Mouse (Mus musculus): ENCODE results near the gene Ccdc73. TPM values are rescaled to one million over a fixed set of nuclear protein-coding genes. Genes with fewer than 3 reads are reported as not detected.
A peak's percentile ranks its signal among the peaks of the same experiment; 100 is the strongest.
"Not testable (repeated sequence)": the region's sequence is repeated elsewhere in the genome, so short reads cannot be mapped to it uniquely, and the experiment has no call there.

Gene Ccdc73
- 1 to 10 TPM; 3.1 to 4.4 TPM for total RNA-seq (2021)
- long read RNA-seq, experiment 1, partial matches to known transcripts = 0 of 3 reads
- long read RNA-seq, experiment 1, other reads (novel, unspliced or antisense) = 0 of 3 reads
- long read RNA-seq, experiment 2, partial matches to known transcripts = 0 of 6 reads
- long read RNA-seq, experiment 2, other reads (novel, unspliced or antisense) = 2 of 6 reads

DNA sequence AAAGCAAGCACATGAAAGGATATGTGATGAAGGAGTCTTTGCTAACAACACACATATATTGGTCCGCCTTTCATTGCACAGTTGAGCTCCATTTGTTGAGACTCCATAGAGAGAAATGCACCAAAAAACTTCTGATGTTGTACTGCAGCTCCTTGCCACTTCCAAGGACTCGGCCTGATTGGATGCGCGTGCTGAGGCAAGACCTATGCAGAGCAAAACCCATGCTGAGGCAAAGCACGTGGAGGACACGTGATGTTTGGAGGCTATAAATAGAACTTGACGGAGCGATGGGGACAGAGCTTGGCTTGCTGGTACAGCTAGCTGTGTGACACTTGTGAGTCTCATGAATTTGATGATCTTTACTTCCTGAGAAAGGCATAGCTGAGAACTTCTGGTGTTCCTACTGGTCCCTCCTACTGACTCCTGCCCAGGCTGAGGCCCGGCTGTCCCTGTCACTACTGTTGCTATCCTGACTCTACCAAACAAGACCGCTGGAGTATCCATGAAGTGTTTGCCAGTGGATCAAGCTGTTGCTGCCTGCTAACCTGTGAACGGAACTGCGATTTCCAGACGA lies at the start of gene Ccdc73:
TSS of gene Ccdc73 (plus strand) at position 524 of the 574 bp plus-strand sequence.
- DNase-seq = no peak

DNA sequence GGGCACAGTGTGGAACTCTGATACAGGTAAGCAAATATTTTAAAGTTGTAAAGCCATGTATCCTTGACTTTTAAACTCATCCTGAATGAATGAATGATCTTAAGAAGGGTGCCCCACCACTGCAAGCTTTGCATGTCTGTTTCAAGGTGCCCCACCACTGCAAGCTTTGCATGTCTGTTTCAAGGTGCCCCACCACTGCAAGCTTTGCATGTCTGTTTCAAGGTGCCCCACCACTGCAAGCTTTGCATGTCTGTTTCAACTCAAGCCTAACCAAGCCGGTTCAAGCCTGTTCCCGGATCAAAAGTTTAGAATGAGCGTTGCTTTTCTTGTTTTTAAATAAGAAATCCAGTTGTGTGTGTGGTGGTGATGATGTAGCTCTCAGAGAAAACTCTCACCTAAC lies 48.8 kb upstream of the Ccdc73 start:
- DNase-seq = not testable (repeated sequence)

DNA sequence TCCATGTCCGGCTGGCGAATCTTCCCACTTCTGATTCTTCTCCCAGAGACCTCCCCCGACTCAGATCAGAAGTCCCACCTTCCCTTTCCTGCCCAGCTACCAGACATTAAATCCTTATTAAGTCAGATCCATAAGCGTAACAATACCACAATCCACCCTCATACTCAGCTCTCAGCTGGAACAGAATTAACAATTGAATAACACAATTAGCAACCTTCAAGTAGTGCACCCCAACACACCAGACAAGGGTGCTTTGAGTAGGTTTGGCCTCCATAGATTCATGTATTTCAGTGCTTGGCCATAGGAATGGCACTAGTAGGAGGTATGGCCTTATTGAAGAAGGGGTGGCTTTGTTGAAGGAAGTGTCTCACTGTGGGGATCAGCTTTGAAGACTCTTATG lies 41.4 kb upstream of the Ccdc73 start:
- no peak for DNase-seq

DNA sequence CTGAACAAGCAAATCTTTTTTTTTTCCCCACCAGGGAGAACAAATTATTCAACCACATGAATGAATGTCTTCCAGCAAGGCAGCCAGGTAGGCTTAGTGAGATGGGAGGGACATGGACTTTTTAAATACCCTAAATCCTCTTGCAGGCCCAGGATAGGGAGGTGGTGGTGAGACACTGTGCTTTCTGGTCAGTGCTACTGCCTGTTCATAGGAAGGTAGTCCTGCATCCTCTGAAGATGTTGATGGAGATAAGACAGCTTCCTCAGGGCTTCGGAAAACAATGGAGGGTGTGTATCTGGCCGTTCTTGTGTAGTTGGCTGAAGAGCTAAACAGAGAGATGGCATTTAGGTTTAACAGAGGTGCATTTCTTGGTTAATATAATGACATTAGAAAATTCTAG lies 35.1 kb upstream of the Ccdc73 start:
- DNase-seq = peak in 1 of 2 experiments; percentile 36

DNA sequence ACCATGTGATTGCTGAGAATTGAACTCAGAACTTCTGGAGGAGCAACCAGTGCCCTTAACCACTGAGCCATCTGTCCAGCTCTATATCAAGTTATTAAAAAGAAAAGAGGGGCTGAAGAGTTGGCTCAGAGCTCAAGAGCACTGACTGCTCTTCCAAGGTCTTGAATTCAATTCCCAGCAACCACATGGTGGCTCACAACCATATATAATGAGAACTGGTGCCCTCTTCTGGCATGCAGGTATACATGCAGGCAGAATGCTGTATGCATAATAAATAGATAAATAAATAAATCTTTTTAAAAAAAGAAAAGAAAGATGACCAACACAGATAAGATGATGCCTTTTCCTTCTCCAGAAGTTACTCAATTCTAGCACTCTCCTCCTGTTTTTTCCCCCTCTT lies 26.6 kb upstream of the Ccdc73 start:
- DNase-seq = no peak

DNA sequence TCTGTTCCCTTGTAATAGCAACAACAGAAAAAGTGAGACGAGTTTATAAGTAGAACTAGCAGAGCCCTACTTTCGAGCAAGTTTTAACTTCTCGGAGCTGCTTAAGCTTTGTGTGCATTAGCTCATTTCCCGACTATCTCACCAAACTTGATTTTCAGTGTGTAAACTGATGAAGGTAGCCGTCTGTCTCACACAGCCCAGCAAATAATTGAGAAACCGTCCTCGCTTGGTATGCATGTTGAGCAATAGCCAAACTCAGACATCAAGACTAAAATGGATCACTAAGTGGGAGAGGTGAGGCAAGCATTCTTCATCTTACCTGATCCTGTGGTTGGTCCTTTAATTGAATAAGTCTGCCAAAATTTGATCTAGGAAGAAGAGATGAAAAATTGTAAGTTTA lies 25.9 kb upstream of the Ccdc73 start:
- no peak for DNase-seq

DNA sequence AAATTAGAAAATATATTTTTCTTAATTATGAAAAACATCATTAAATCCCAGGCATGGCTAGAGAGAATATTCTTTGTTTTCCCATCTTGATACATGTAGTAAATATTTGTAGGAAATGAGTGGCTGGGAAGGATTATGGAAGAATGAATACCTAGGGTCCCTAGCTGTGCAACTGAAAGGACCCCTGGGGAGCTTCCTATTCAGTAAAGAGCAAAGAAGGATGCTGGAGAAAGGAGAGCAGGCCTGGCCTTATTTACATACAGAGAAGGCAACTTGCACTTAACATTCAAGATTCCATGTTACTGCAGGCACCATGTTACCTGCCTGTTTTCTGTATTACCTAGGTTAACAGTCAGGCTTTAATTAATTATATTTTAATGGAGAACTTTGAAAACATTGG lies 25.0 kb upstream of the Ccdc73 start:
- DNase-seq = no peak

DNA sequence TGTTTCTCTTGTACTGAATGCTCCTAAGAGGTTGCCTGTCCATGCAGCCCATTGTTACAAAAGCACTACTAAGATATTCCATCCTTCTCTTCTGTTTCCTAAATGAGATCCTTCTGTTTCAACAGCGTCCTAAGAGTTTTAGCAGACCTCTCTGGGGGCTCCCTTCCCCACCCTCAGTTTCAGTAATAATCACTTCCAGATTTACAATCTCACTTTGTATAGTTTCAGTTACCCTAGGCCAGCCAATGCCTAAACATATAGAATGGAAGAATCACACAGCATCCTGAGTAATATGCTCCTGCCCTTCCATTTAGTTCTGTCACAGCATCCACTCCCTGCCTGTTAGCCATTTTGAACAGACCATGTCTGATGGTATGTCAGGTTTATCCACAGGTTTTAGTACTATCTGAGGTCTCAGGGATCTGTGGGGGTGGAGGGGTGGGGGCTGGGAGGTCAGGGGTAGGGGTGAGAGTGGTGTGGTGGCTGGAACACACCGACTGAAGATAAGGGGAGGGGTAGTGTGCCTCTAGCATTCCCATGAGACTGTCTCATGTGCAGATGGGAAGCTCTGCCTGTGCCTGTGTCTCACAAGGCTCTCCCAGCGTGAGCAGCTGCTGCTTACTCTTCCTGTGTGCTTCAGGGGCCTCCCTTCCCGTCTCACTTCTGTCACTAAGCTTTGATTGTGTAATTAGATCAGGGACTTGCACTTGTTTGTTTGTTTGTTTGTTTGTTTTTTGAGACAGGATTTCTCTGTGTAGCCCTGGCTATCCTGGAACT lies 20.8 kb upstream of the Ccdc73 start:
- DNase-seq = no peak

DNA sequence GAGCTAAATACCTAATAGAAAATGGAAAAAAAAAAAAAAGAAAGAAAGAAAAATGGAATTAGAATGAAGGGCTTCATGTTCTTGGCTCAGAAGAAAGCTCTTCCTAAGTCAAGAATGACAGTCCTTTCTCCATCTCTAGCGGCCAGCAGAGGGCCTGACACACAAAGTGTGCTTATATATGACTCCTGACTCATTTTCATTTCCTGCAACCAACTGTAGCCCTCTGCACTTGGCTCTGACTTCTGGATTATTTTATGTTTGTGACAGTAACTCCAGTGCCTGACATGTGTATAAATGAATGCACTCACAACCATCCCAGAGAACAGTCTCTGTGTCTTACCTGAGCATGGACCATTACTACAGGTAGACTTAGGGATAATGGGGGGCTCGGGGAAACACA lies 20.0 kb upstream of the Ccdc73 start:
- DNase-seq = no peak

DNA sequence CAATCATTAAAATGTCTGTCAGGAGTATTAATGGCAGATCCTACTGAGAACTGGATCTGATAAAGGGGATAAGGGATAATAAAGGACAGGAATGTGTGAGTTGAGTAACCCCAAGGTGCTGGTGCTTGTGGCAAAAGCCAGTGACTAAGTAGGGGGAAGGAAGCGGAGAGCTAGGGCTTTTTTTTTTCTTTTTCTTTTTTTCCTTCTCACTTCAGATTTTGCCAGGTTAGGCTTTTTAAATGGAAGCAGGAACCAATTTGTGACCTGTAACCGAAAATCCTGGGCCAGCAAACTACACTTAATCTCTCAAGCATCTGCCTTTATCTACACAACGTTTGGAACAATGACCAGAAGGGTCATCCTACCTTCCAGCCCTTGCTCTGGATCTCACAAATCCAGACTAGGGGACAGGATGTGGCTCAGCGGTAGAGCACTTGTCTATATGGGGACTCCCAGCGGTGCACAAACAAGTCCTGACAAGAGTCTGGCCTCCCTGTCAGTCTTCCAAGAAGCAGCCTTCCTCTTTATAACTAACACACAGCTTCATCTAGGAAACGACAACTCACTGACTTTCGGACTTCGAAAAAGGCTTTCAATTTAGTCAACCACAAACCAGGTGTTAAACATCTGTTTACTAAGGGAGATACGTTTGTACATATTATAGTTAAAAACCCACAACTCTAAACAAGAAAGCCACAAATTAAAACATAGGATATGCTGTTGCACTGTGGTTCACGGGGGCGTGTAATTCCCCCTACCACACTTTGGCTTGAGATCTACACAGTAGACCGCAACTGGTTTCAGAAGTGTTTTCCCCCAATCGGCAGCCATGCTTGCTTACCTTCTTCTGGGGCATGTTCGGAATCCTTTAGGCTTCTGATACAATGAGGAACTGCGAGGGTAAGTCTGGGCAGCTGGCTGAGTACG lies 19.1 kb upstream of the Ccdc73 start:
- peak in 1 of 2 experiments; percentile 15 for DNase-seq

DNA sequence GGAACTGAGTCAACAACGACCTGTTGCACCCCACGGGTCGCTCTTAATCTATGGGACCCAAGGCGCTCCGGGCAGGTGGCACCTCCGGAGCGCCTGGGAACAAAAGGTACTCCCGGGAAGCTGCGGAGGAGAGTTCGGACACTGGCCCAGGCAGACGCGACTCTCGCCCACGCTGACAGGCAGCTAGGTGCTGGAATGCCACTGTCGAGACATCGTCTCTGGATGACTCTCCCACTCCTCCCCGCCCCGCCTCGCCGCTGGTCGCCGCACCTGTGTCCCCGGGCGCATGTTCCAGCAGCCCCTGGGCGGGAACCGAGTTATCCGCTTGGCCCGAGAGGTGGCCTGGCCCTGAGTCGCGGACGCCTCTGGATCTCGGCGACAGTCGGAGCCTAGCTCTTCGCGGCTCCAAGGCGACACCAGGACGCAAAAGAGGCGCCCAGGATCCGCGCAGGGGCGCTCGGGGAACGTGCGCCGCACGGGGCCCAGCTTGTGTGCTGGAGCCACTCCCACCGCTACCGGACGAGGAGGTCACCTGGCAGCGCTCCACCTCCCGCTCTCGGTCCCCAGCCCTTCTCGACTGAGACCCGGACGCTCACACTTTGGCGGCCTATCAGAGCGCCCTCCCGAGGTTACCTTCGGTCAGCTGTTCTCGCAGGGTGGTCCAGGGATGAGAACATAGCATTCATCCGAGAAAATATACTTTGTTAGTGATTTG lies 18.2 kb upstream of the Ccdc73 start, which contains the start of gene Prrg4:
TSS of gene Prrg4 (minus strand) at position 601 of the 715 bp plus-strand sequence.
- peak; percentile 64 to 69 for DNase-seq

DNA sequence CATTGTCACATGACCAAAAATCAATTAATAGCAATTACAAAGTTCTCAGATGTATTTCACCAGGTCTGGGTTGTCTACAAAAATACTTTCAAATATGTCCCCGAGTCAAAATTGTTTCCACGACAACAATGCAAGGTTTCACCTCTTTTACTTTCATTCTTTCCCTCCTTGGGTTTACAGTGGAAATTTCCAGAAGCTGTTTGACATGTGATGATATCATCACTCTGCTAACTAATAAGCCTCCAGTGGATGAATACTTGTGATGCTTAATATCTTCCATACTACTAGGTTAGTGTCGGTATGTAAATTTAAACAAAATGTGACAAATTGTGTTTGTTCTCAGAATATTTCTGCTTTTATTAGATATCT lies 17.6 kb upstream of the Ccdc73 start:
- DNase-seq = no peak

DNA sequence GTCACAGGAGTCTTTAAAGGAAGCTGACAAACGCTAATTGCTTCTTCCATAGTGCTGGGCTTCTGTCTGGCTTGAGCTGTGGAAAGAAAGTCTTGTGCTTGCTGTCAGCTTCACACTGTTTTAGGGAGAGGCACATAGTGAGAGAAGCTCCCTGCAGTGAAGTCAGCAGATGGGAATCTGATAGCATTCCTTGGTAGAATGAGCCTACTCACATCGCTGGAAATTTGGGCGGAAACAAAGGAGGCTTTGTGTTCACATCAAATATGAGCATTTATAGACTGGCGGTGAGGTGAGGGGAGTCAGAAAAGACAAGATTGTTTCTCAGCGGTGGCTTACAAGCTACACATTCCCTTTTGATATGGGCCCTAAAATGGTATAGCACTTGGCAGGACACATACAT lies 15.9 kb upstream of the Ccdc73 start:
- no peak for DNase-seq

DNA sequence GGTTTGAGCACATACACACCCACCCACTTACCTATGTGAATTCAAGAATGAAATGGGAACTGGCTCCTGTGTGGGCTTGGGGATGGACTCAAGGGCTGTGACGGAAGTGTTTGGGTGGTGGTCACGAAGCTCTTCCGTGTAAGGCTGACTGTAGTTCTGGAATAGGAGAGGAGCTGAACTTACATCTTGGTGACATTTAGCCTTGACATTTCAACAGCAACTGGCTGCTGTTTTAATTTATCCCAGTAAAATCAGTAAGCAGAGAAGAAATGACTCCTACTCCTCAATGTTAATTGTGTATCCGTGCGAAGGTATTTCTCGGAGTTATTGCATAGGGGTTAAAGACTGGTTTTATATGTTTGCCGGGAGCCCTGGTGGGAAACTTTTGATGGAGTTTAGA lies 15.1 kb upstream of the Ccdc73 start:
- DNase-seq = no peak

DNA sequence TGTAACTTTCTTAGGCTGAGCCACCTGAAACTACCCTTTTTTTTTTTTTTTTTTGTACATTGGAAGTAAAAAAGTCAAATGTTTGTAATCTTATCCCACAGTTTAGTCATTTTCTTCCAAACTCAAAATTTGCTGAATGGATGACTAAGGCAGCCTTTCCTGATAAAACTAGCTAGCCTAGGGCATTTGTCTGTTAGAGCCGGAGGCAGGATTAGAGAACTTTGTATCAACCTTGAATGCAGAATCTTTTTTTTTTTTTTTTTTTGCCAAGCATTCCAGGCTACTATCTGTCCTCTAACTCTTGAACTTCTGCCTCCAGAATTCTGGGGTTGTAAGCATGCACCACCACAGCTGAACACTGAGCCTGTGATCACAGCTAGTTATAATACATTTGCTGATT lies 12.8 kb upstream of the Ccdc73 start:
- no peak for DNase-seq

DNA sequence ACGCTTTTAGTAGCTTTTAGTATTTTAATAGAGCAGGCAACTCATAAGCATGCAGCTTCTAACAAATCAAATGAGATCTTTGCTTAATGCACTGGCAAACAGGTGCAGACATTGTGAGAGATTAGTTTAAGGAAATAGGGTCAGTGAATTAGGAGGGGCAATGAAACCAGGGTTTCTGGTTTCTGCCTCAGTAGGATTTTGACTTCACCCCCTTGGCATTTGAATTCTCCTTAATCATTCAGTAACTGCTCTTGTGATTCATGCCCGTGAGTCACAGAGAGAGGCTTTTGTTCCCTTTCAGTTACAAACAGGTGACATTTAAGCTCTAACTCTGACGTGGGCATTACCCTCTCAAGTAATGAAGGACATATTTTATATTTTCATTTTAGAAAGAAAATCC lies 11.9 kb upstream of the Ccdc73 start:
- no peak for DNase-seq

DNA sequence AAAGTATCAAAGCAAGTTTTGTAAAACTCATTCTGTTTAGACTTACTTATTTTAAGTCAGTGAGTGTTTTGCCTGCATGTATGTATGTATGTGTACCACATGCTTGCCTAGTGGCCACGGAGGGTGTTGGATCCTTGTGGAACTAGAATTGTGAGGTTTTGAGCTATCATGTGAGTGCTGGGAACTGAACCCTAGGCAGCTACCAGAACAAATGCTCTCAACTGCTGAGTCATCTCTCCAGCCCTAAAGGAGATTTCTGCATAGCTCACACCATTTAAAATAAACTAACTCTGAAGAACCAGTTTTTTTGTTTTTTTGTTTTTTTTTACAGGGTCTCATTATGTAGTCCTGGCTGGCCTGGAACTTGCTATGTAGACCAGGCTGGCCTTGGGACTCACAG lies 11.4 kb upstream of the Ccdc73 start:
- no peak for DNase-seq

DNA sequence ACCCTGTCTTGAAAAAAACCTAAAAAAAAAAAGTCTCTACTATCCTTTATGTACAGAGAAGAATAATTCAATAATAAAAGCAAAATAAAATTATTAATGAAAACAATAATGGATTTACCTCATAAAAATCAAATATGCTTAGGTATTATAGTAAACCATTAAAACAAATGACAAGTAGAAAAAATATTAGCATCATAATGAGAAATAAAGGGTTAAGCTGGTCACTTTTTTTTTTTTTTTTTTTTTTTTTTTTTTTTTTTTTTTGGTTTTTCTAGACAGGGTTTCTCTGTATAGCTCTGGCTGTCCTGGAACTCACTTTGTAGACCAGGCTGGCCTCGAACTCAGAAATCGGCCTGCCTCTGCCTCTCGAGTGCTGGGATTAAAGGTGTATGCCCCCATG lies 9.5 kb upstream of the Ccdc73 start:
- not testable (repeated sequence) for DNase-seq

DNA sequence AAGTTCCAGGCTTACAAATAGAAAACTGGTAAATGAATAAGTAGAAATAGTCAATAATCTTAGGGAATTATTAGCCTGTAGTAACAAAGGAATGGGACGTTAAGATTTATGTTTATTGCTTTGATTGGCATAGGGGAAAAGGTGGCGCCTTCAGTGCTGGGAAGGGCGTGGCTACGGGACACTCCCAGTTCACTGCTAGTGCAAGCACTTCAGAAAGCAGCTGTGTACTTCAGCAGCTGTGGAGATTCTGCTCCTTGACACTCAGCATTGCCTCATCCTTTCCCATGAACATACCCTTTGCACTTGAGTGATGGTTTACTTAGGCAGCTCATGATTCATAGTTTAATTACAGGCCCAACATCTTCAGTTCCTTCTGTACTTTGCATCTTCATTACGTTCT lies 8.5 kb upstream of the Ccdc73 start:
- DNase-seq = no peak

DNA sequence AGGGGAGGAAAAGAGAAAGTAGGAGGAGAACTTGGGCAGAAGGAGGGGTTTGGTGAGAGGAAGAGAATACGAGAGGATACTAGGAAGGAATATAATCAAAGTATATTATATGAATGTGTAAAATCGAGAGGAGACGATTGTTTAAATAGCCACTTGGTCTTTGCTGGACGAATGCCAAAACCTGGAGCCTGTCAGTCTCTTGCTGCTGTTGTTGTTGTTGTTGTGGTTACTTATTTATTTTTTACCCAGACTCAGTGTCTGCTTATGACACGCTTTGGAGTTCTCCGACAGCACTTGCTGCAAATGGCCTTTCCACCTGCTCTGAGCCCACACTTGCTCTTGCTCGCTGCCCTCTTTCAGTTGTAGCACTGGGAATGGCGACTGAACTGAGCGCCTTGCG lies 7.2 kb upstream of the Ccdc73 start:
- no peak for DNase-seq

DNA sequence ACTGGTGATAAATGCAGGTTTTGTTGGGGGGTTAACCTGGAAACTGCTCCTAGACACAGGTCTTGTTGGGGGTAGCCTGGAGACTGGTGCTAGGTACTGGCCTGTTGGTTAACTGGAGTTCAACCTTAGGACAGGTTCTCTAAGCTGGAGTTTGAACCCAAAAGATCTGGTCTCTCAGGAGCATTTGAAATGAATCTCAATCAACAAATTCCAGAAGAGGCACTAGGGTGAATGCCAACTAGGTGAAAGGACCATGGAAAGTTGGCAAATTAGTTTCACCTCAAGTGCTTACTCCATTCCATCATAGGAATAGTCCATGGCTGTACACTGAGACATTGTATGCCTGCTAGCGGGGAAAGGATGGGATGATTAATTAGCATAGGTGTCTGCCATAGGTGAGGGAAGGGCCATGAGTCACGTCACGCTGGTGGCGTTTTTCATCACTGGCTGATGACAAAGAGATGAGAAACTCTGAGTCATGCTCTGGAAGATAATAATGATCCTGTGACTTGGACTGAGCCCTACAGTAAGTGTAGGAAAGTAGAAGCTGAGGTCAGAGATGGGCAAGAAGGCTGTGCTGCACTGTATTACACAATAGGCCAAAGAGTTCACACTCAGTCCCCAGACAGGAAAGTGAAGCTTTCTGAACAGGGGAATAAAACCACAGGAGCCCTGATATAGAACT lies 3.3 kb upstream of the Ccdc73 start:
- peak; percentile 30 to 31 for DNase-seq
